8 mouse cellular contexts compared by ENCODE assay signal in the genomic region with DNA sequence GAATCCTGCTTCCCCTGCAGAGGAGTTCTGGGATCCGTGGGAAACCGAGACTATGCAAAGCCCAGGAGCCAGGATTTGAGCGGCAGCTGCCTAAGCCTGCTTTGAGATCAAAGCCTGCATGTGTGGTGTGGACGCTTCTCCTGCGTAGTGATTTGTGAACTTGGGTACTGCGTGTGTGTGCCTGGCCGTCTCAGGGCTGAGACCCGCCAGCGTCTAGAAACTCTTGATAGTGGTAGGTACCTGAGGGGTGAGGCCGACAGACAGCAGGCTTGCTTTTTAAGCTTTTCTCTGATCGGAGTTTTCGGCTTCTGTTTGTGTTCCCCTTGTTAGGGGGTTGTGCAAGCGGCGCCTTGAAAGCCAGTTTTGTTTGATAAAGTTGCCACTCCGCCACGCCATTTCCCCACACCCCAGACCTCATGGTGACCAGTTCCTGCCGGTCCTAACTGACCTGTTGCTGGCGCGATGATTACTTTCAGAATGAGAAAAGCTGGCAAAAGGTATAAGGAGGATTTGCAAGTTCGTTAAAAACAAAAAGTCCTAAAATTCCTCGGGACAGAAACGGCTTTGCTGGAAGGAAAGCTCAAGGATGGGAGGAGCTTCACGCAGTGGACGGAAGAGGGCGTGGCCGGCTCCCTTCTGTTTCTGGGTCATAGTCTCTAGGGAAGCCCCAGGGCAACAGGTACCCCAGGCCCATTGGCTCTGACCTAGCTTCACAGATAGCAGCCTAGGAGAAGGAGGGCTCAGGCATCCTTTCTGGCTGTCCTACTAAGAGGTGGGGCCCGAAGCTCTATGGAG. TPM values are rescaled to one million over a fixed set of nuclear protein-coding genes. Genes with fewer than 3 reads are reported as not detected.
A peak's percentile ranks its signal among the peaks of the same experiment; 100 is the strongest.
DNase-seq lines count a peak whose midpoint lies in the region; ATAC-seq and TF ChIP-seq lines count a peak whose summit lies in the region.

No protein-coding gene starts in this region.

- peak overlapping the region; percentile 58 for H3ac ChIP-seq in myocyte (ENCODE audit: control insufficient read depth, insufficient read length)

- H3K36me3 ChIP-seq in forebrain, embryonic 12.5 days (replicated peaks), result no peaks in the 10 kb centered on the region
- H3K36me3 ChIP-seq in hindbrain, embryonic 13.5 days, result no peaks in the 10 kb centered on the region
- H3K36me3 ChIP-seq in liver, adult 2 months (ENCODE audit: control insufficient read depth, insufficient read depth, low read length), result no peaks in the 10 kb centered on the region
- no peaks in the 10 kb centered on the region for H3K36me3 ChIP-seq in myocyte (ENCODE audit: control insufficient read depth, insufficient read depth)

- peaks cover 12% of the 10 kb centered on the region; the same call in 1 of the 2 replicates for H3K27me3 ChIP-seq in forebrain, embryonic 12.5 days
- H3K27me3 ChIP-seq in hindbrain, embryonic 13.5 days, result peaks cover 41% of the 10 kb centered on the region
- H3K27me3 ChIP-seq in liver, adult 2 months (ENCODE audit: control insufficient read depth, insufficient read depth, low read length), result no peaks in the 10 kb centered on the region
- no peaks in the 10 kb centered on the region for H3K27me3 ChIP-seq in myocyte (ENCODE audit: control insufficient read depth, insufficient read depth, insufficient read length)

- H3K79me2 ChIP-seq in liver, adult 2 months (ENCODE audit: control insufficient read depth, insufficient read depth, low read length), result peaks cover 16% of the 10 kb centered on the region; the same call in 1 of the 2 replicates
- peaks cover 42% of the 10 kb centered on the region for H3K79me2 ChIP-seq in myocyte (ENCODE audit: control insufficient read depth, insufficient read depth)

- no peak overlapping the region for H3K27ac ChIP-seq in forebrain, embryonic 12.5 days
- no peak overlapping the region for H3K27ac ChIP-seq in hindbrain, embryonic 13.5 days
- peak overlapping the region; percentile 84 for H3K27ac ChIP-seq in liver, adult 2 months (replicated peaks; ENCODE audit: insufficient read depth, low read depth, low read length)

- TF ChIP-seq POLR2A in liver, adult 2 months (IDR thresholded peaks at IDR 0.05; ENCODE audit: extremely low read depth, insufficient read depth, low read length), result no peak
- peak; percentile 36 for TF ChIP-seq POLR2A in myocyte (IDR thresholded peaks at IDR 0.05; ENCODE audit: insufficient read length, low read depth)

- peak overlapping the region; percentile 83 for H3K4me2 ChIP-seq in forebrain, embryonic 12.5 days
- peak overlapping the region; percentile 67 for H3K4me2 ChIP-seq in hindbrain, embryonic 13.5 days
- peak overlapping the region; percentile 84 for H3K4me2 ChIP-seq in myocyte (ENCODE audit: low read depth)

- DNase-seq in B cell, adult 2 months, result peak; percentile 43 to 51
- DNase-seq in adrenal gland, adult 18-20 months (ENCODE audit: low spot score in 2 of 2), result peak; percentile 60 to 64
- DNase-seq in liver, adult 2 months (ENCODE audit: extremely low read depth, low read depth, low spot score), result peak; percentile 58
- DNase-seq in thymus, postnatal 14 days, result peak; percentile 69

- peaks cover 22% of the 10 kb centered on the region for H3K4me1 ChIP-seq in forebrain, embryonic 12.5 days
- peaks cover 17% of the 10 kb centered on the region for H3K4me1 ChIP-seq in hindbrain, embryonic 13.5 days (replicated peaks)
- H3K4me1 ChIP-seq in liver, adult 2 months (ENCODE audit: control insufficient read depth, insufficient read depth, low read length), result peaks cover 6% of the 10 kb centered on the region

- H3K9me3 ChIP-seq in forebrain, embryonic 12.5 days, result no peaks in the 10 kb centered on the region
- no peaks in the 10 kb centered on the region for H3K9me3 ChIP-seq in hindbrain, embryonic 13.5 days

- peak overlapping the region; percentile 41 for H3K4me3 ChIP-seq in forebrain, embryonic 12.5 days (replicated peaks)
- peak overlapping the region; percentile 39 for H3K4me3 ChIP-seq in hindbrain, embryonic 13.5 days
- H3K4me3 ChIP-seq in liver, adult 2 months (ENCODE audit: insufficient read depth, low read depth, low read length), result peak overlapping the region; percentile 80
- peak overlapping the region; percentile 96 for H3K4me3 ChIP-seq in myocyte

- ATAC-seq in forebrain, embryonic 12.5 days (ENCODE audit: low FRiP score), result peak; percentile 51; the same call in 1 of the 2 replicates
- ATAC-seq in hindbrain, embryonic 13.5 days (ENCODE audit: low FRiP score), result no peak
- ATAC-seq in cerebellum, adult (ENCODE audit: insufficient number of reproducible peaks, low FRiP score, low TSS enrichment), result no peak

- H3K9ac ChIP-seq in forebrain, embryonic 12.5 days, result peak overlapping the region; percentile 57
- H3K9ac ChIP-seq in hindbrain, embryonic 13.5 days, result peak overlapping the region; percentile 67
- H3K9ac ChIP-seq in liver, adult 2 months (ENCODE audit: low read depth, low read length), result peak overlapping the region; percentile 81

- 3% methylated on average over 27 of the region's 27 CpGs for WGBS in forebrain, embryonic 12.5 days
- 2% methylated on average over 27 of the region's 27 CpGs for WGBS in hindbrain, embryonic 13.5 days
- WGBS in liver, adult 2 months, result 3% methylated on average over 27 of the region's 27 CpGs

- no peak for TF ChIP-seq CTCF in liver, adult 2 months (IDR thresholded peaks at IDR 0.05; ENCODE audit: low read depth, low read length)

TF ChIP-seq in myocyte, 11 proteins besides CTCF, POLR2A, EP300 and RAD21:
- TF ChIP-seq MYOD1 (IDR thresholded peaks at IDR 0.05; ENCODE audit: control insufficient read depth in 1 of 3, insufficient read length in 2 of 3, low read depth in 2 of 3) (peak in 2 of 3 experiments; percentile 10 to 14), CEBPB (IDR thresholded peaks at IDR 0.05; ENCODE audit: insufficient read depth, poor library complexity, severe bottlenecking) (no peak), E2F4 (IDR thresholded peaks at IDR 0.05; ENCODE audit: insufficient read depth) (no peak), POLR2AphosphoS2 (IDR thresholded peaks at IDR 0.05; ENCODE audit: insufficient read length, low read depth) (peak; percentile 57), SRF (IDR thresholded peaks at IDR 0.05; ENCODE audit: control insufficient read depth, insufficient read length, low read depth) (peak; percentile 3), USF1 (IDR thresholded peaks at IDR 0.05; ENCODE audit: low read depth) (no peak), MYOG (IDR thresholded peaks at IDR 0.05; ENCODE audit: control insufficient read depth in 1 of 3, insufficient read depth in 1 of 3, insufficient read length in 2 of 3, low read depth in 2 of 3) (peak in 1 of 3 experiments; percentile 1)

RNA-seq across cellular contexts. Expression of a gene that starts 0.5 kb away (rescaled TPM):
- 10 to 100 TPM; 31.1 to 41.3 TPM for total RNA-seq in adrenal gland, adult 18-20 months (2021)
- polyA plus RNA-seq in forebrain, embryonic 12.5 days (2016; fragmentation: Nextera tagmentation; extraction: Ambion mirVana), result 37.4 and 38.8 TPM in 2 replicates
- 33.0 and 34.4 TPM in 2 replicates for polyA plus RNA-seq in hindbrain, embryonic 13.5 days (2015; fragmentation: Nextera tagmentation; extraction: Ambion mirVana)
- total RNA-seq in liver, adult 2 months (2014; rRNA removed), result 25.9 and 27.9 TPM in 2 replicates
- 29.3 and 30.7 TPM in 2 replicates for polyA plus RNA-seq in liver, adult 2 months (2012; rRNA removed)
- 55.9 TPM for polyA plus RNA-seq in myocyte (2012; fragmentation: generic; extraction: Trizol)

RNA-seq across cellular contexts. Expression of a gene that starts 0.7 kb away (rescaled TPM):
- total RNA-seq in adrenal gland, adult 18-20 months (2021), result 100 to 1,000 TPM; 395 to 578 TPM
- 15.5 and 16.3 TPM in 2 replicates for polyA plus RNA-seq in forebrain, embryonic 12.5 days (2016; fragmentation: Nextera tagmentation; extraction: Ambion mirVana)
- polyA plus RNA-seq in hindbrain, embryonic 13.5 days (2015; fragmentation: Nextera tagmentation; extraction: Ambion mirVana), result 12.8 and 13.1 TPM in 2 replicates
- 99.9 and 123 TPM in 2 replicates for total RNA-seq in liver, adult 2 months (2014; rRNA removed)
- polyA plus RNA-seq in liver, adult 2 months (2012; rRNA removed), result 206 and 283 TPM in 2 replicates
- polyA plus RNA-seq in myocyte (2012; fragmentation: generic; extraction: Trizol), result 937 TPM

RNA-seq across cellular contexts. Expression of a gene that starts 30.9 kb away (rescaled TPM):
- total RNA-seq in adrenal gland, adult 18-20 months (2021), result 10 to 100 TPM; 27.9 to 30.4 TPM
- 45.9 and 49.9 TPM in 2 replicates for polyA plus RNA-seq in forebrain, embryonic 12.5 days (2016; fragmentation: Nextera tagmentation; extraction: Ambion mirVana)
- polyA plus RNA-seq in hindbrain, embryonic 13.5 days (2015; fragmentation: Nextera tagmentation; extraction: Ambion mirVana), result 40.7 and 41.2 TPM in 2 replicates
- 4.9 and 6.5 TPM in 2 replicates for total RNA-seq in liver, adult 2 months (2014; rRNA removed)
- 11.2 and 11.8 TPM in 2 replicates for polyA plus RNA-seq in liver, adult 2 months (2012; rRNA removed)
- polyA plus RNA-seq in myocyte (2012; fragmentation: generic; extraction: Trizol), result 69.6 TPM

RNA-seq across cellular contexts. Expression of a gene that starts 37.4 kb away (rescaled TPM):
- total RNA-seq in adrenal gland, adult 18-20 months (2021), result 1 to 10 TPM; 3.9 to 4.8 TPM
- 1.4 and 1.7 TPM in 2 replicates for polyA plus RNA-seq in forebrain, embryonic 12.5 days (2016; fragmentation: Nextera tagmentation; extraction: Ambion mirVana)
- 0.63 and 1.5 TPM in 2 replicates for polyA plus RNA-seq in hindbrain, embryonic 13.5 days (2015; fragmentation: Nextera tagmentation; extraction: Ambion mirVana)
- 7.0 and 9.3 TPM in 2 replicates for total RNA-seq in liver, adult 2 months (2014; rRNA removed)
- polyA plus RNA-seq in liver, adult 2 months (2012; rRNA removed), result 6.3 and 7.8 TPM in 2 replicates
- polyA plus RNA-seq in myocyte (2012; fragmentation: generic; extraction: Trizol), result 1.3 TPM

RNA-seq across cellular contexts. Expression of a gene that starts 53.4 kb away (rescaled TPM):
- total RNA-seq in adrenal gland, adult 18-20 months (2021), result 1 to 10 TPM; 6.9 to 8.8 TPM
- polyA plus RNA-seq in forebrain, embryonic 12.5 days (2016; fragmentation: Nextera tagmentation; extraction: Ambion mirVana), result 57.0 and 62.4 TPM in 2 replicates
- 112 and 113 TPM in 2 replicates for polyA plus RNA-seq in hindbrain, embryonic 13.5 days (2015; fragmentation: Nextera tagmentation; extraction: Ambion mirVana)
- 1.0 and 1.3 TPM in 2 replicates for total RNA-seq in liver, adult 2 months (2014; rRNA removed)
- polyA plus RNA-seq in liver, adult 2 months (2012; rRNA removed), result 2.1 and 2.2 TPM in 2 replicates
- polyA plus RNA-seq in myocyte (2012; fragmentation: generic; extraction: Trizol), result 47.7 TPM

Comparison
In these comparisons a context has a peak if more than half of its experiments do, and no peak if none do; other contexts are left out.
1. H3K4me3 ChIP-seq: peak in every context shown above with its lines; median percentile 96 in myocyte; 80 in liver, adult 2 months; 41 in forebrain, embryonic 12.5 days; 39 in hindbrain, embryonic 13.5 days.
2. RNA of a gene that starts 0.7 kb away (polyA plus RNA-seq): 937 TPM in myocyte (single experiment) and 206 to 283 TPM in liver, adult 2 months; 15.5 to 16.3 TPM in forebrain, embryonic 12.5 days and 12.8 to 13.1 TPM in hindbrain, embryonic 13.5 days; every median in the first group is over 10 times any median in the second.
3. Peak in every context shown above with its lines, with median percentiles within 50 percentile points of each other: DNase-seq, H3K4me2 ChIP-seq and H3K9ac ChIP-seq.